Mouse (Mus musculus): ENCODE results near the gene D7Ertd443e. TPM values are rescaled to one million over a fixed set of nuclear protein-coding genes. Genes with fewer than 3 reads are reported as not detected.

The D7Ertd443e gene
- total and polyA plus RNA-seq, 2 experiments from 2014 or later = 0.35 to 0.38 TPM

- 73% methylated on average over 2 of the region's 2 CpGs for WGBS
- H3K27ac ChIP-seq (ENCODE audit: low read depth, low read length) = no peak overlapping the region
- no peak for TF ChIP-seq CTCF (IDR thresholded peaks at IDR 0.05)
- no peaks in the 10 kb centered on the region for H3K27me3 ChIP-seq (ENCODE audit: insufficient read depth, low read length)
- H3K4me3 ChIP-seq (ENCODE audit: low read depth, low read length) = no peak overlapping the region
- no peaks in the 10 kb centered on the region for H3K36me3 ChIP-seq (ENCODE audit: insufficient read depth, low read length)
- H3K4me1 ChIP-seq (ENCODE audit: insufficient read depth, low read length) = no peaks in the 10 kb centered on the region
- DNase-seq (ENCODE audit: low spot score) (no peak), ATAC-seq (ENCODE audit: low FRiP score) (no peak)
- H3K4me2 ChIP-seq (ENCODE audit: low read depth, low read length, poor library complexity, severe bottlenecking) = no peak overlapping the region
- no peak overlapping the region for H3K9ac ChIP-seq (replicated peaks; ENCODE audit: low read length, poor library complexity, severe bottlenecking)
- H3K9me3 ChIP-seq (ENCODE audit: low read length) = no peaks in the 10 kb centered on the region
Measured at GRCm38 (mm10) chr7:134400746-134401145, 15.3 kb upstream of the D7Ertd443e start.

- H3K27ac ChIP-seq (ENCODE audit: low read depth, low read length) = no peak overlapping the region
- no peak for DNase-seq (ENCODE audit: low spot score)
- no peak overlapping the region for H3K4me2 ChIP-seq (ENCODE audit: low read depth, low read length, poor library complexity, severe bottlenecking)
- H3K27me3 ChIP-seq (ENCODE audit: insufficient read depth, low read length) = no peaks in the 10 kb centered on the region
- WGBS = 72% methylated on average over 8 of the region's 8 CpGs
- no peak overlapping the region for H3K4me3 ChIP-seq (ENCODE audit: low read depth, low read length)
- no peaks in the 10 kb centered on the region for H3K36me3 ChIP-seq (ENCODE audit: insufficient read depth, low read length)
- H3K4me1 ChIP-seq (ENCODE audit: insufficient read depth, low read length) = no peaks in the 10 kb centered on the region
- no peak overlapping the region for H3K9ac ChIP-seq (replicated peaks; ENCODE audit: low read length, poor library complexity, severe bottlenecking)
- no peak for TF ChIP-seq CTCF (IDR thresholded peaks at IDR 0.05)
- ATAC-seq (ENCODE audit: low FRiP score) = no peak
- H3K9me3 ChIP-seq (ENCODE audit: low read length) = no peaks in the 10 kb centered on the region
Measured at GRCm38 (mm10) chr7:134396769-134397168, 11.3 kb upstream of the D7Ertd443e start.

GRCm38 (mm10) chr7:134382791-134383190, 2.7 kb downstream of the D7Ertd443e start:
- Histone ChIP-seq H3K4me1 (ENCODE audit: insufficient read depth, low read length) (no peaks in the 10 kb centered on the region), H3K4me2 (ENCODE audit: low read depth, low read length, poor library complexity, severe bottlenecking) (no peak overlapping the region), H3K9ac (replicated peaks; ENCODE audit: low read length, poor library complexity, severe bottlenecking) (no peak overlapping the region), H3K27me3 (ENCODE audit: insufficient read depth, low read length) (no peaks in the 10 kb centered on the region), H3K36me3 (ENCODE audit: insufficient read depth, low read length) (no peaks in the 10 kb centered on the region), H3K27ac (ENCODE audit: low read depth, low read length) (no peak overlapping the region), H3K9me3 (ENCODE audit: low read length) (no peaks in the 10 kb centered on the region), H3K4me3 (ENCODE audit: low read depth, low read length) (no peak overlapping the region)
- DNase-seq (ENCODE audit: low spot score) = no peak
- no peak for ATAC-seq (ENCODE audit: low FRiP score)
- 78% methylated on average over 3 of the region's 3 CpGs for WGBS
- no peak for TF ChIP-seq CTCF (IDR thresholded peaks at IDR 0.05)

- Histone ChIP-seq H3K27me3 (ENCODE audit: insufficient read depth, low read length) (no peaks in the 10 kb centered on the region), H3K36me3 (ENCODE audit: insufficient read depth, low read length) (no peaks in the 10 kb centered on the region), H3K4me2 (ENCODE audit: low read depth, low read length, poor library complexity, severe bottlenecking) (no peak overlapping the region), H3K27ac (ENCODE audit: low read depth, low read length) (no peak overlapping the region), H3K4me1 (ENCODE audit: insufficient read depth, low read length) (no peaks in the 10 kb centered on the region), H3K4me3 (ENCODE audit: low read depth, low read length) (no peak overlapping the region), H3K9me3 (ENCODE audit: low read length) (no peaks in the 10 kb centered on the region), H3K9ac (replicated peaks; ENCODE audit: low read length, poor library complexity, severe bottlenecking) (no peak overlapping the region)
- WGBS = 31% methylated on average over 4 of the region's 4 CpGs
- DNase-seq (ENCODE audit: low spot score) = peak; percentile 91
- ATAC-seq (ENCODE audit: low FRiP score) = no peak
- TF ChIP-seq CTCF (IDR thresholded peaks at IDR 0.05) = peak; percentile 52
Measured at GRCm38 (mm10) chr7:134381407-134381861, 4.0 kb downstream of the D7Ertd443e start.

- Histone ChIP-seq H3K4me1 (ENCODE audit: insufficient read depth, low read length) (no peaks in the 10 kb centered on the region), H3K27ac (ENCODE audit: low read depth, low read length) (no peak overlapping the region), H3K27me3 (ENCODE audit: insufficient read depth, low read length) (no peaks in the 10 kb centered on the region), H3K4me3 (ENCODE audit: low read depth, low read length) (no peak overlapping the region), H3K36me3 (ENCODE audit: insufficient read depth, low read length) (no peaks in the 10 kb centered on the region), H3K9ac (replicated peaks; ENCODE audit: low read length, poor library complexity, severe bottlenecking) (no peak overlapping the region), H3K4me2 (ENCODE audit: low read depth, low read length, poor library complexity, severe bottlenecking) (no peak overlapping the region), H3K9me3 (ENCODE audit: low read length) (no peaks in the 10 kb centered on the region)
- TF ChIP-seq CTCF (IDR thresholded peaks at IDR 0.05) = peak; percentile 67
- ATAC-seq (ENCODE audit: low FRiP score) (no peak), DNase-seq (ENCODE audit: low spot score) (peak; percentile 74)
- WGBS = 54% methylated on average over 4 of the region's 4 CpGs
Measured at GRCm38 (mm10) chr7:134378273-134378672, 7.2 kb downstream of the D7Ertd443e start.

- no peaks in the 10 kb centered on the region for H3K36me3 ChIP-seq (ENCODE audit: insufficient read depth, low read length)
- H3K9me3 ChIP-seq (ENCODE audit: low read length) = no peaks in the 10 kb centered on the region
- ATAC-seq (ENCODE audit: low FRiP score) = no peak
- H3K9ac ChIP-seq (replicated peaks; ENCODE audit: low read length, poor library complexity, severe bottlenecking) = no peak overlapping the region
- H3K27ac ChIP-seq (ENCODE audit: low read depth, low read length) = no peak overlapping the region
- no peak for TF ChIP-seq CTCF (IDR thresholded peaks at IDR 0.05)
- 74% methylated on average over 7 of the region's 7 CpGs for WGBS
- H3K4me1 ChIP-seq (ENCODE audit: insufficient read depth, low read length) = no peaks in the 10 kb centered on the region
- no peaks in the 10 kb centered on the region for H3K27me3 ChIP-seq (ENCODE audit: insufficient read depth, low read length)
- DNase-seq (ENCODE audit: low spot score) = peak; percentile 65
- no peak overlapping the region for H3K4me3 ChIP-seq (ENCODE audit: low read depth, low read length)
- no peak overlapping the region for H3K4me2 ChIP-seq (ENCODE audit: low read depth, low read length, poor library complexity, severe bottlenecking)
Measured at GRCm38 (mm10) chr7:134376786-134377185, 8.7 kb downstream of the D7Ertd443e start.
